Mouse (Mus musculus): ENCODE measurements around the gene Capg. TPM values are rescaled to one million over a fixed set of nuclear protein-coding genes. Genes with fewer than 3 reads are reported as not detected.

Capg gene
- polyA plus RNA-seq, 1 experiment, result 67.8 TPM

DNA sequence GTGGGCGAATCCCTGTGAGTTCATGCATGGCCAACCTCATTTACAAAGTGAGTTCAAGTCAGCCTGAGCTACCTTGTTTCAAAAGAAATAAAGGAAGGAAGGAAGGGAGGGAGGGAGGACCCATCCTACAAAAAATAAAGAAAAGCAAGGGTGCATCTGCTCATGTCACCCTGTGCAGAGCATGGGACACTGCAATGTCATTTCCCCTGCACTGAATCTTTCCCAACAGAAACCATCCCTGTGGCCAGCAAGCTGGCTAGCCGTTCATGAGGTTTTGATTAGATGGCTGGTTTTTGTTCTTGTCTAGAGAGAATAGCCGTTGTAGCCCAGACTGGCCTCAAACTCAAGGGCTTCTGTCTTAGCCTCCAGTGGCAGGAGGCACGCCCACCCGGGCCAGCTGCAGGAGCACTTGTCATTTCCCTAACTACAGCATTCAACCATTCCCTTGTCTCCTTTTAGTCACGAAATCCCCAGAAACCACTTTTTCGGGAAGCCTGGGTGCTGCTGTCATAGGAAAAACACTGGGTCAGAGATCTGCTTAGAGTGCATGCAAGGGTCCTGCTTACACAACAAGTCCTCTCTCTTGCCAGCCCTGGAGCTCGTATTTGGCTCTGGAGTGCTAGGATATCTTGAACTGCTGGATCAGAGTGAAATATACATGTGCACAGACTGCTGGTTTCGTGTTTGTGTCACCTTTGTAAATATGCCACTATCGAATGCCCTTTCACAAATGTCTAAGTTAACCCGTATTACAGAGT is 37.6 kb downstream of the Capg start:
- TF ChIP-seq CTCF (IDR thresholded peaks at IDR 0.05; ENCODE audit: insufficient read depth, low read length) (no peak), POLR2A (IDR thresholded peaks at IDR 0.05; ENCODE audit: borderline replicate concordance, extremely low read depth, low read depth, low read length) (no peak)
- WGBS, result 69% methylated on average over 11 of the region's 11 CpGs
- Histone ChIP-seq H3K4me3 (replicated peaks; ENCODE audit: extremely low read depth, low read depth, low read length) (no peak overlapping the region), H3K4me1 (ENCODE audit: control insufficient read depth, insufficient read depth, low read length) (no peaks in the 10 kb centered on the region)
- DNase-seq, result no peak

- 74% methylated on average over 4 of the region's 4 CpGs for WGBS
- Histone ChIP-seq H3K4me3 (replicated peaks; ENCODE audit: extremely low read depth, low read depth, low read length) (no peak overlapping the region), H3K4me1 (ENCODE audit: control insufficient read depth, insufficient read depth, low read length) (no peaks in the 10 kb centered on the region)
- DNase-seq, result no peak
- TF ChIP-seq POLR2A (IDR thresholded peaks at IDR 0.05; ENCODE audit: borderline replicate concordance, extremely low read depth, low read depth, low read length) (no peak), CTCF (IDR thresholded peaks at IDR 0.05; ENCODE audit: insufficient read depth, low read length) (no peak)
Observed at GRCm38 (mm10) chr6:72583211-72583839, 39.1 kb downstream of the Capg start.

DNA sequence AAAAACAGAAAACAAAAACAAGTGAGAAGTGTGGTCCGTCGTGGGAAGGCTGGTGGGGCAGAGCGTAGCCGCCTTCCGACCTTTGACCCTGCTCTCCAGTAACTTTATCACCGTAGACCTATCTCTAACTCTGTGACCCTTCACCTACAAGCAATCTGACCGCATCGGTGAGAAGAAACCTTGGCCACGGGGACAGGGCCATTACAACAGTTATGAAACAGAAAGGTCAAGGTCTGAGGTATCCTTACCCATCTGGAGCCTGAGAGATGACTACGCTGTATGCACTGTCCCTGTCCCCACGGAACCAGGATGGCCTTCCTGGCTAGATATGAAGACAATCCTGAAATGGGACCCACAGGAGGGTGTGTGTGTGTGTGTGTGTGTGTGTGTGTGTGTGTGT is 40.0 kb downstream of the Capg start:
- 80% methylated on average over 11 of the region's 11 CpGs for WGBS
- Histone ChIP-seq H3K4me1 (ENCODE audit: control insufficient read depth, insufficient read depth, low read length) (no peaks in the 10 kb centered on the region), H3K4me3 (replicated peaks; ENCODE audit: extremely low read depth, low read depth, low read length) (no peak overlapping the region)
- DNase-seq, result no peak
- TF ChIP-seq CTCF (IDR thresholded peaks at IDR 0.05; ENCODE audit: insufficient read depth, low read length), result no peak

GRCm38 (mm10) chr6:72586701-72587100 is 42.5 kb downstream of the Capg start:
- Histone ChIP-seq H3K4me3 (replicated peaks; ENCODE audit: extremely low read depth, low read depth, low read length) (no peak overlapping the region), H3K4me1 (ENCODE audit: control insufficient read depth, insufficient read depth, low read length) (no peaks in the 10 kb centered on the region)
- TF ChIP-seq POLR2A (IDR thresholded peaks at IDR 0.05; ENCODE audit: borderline replicate concordance, extremely low read depth, low read depth, low read length) (no peak), CTCF (IDR thresholded peaks at IDR 0.05; ENCODE audit: insufficient read depth, low read length) (no peak)
- DNase-seq, result no peak
- 63% methylated on average over 3 of the region's 3 CpGs for WGBS

- no peak for DNase-seq
- H3K4me1 ChIP-seq (ENCODE audit: control insufficient read depth, insufficient read depth, low read length), result no peaks in the 10 kb centered on the region
- no peak for TF ChIP-seq POLR2A (IDR thresholded peaks at IDR 0.05; ENCODE audit: borderline replicate concordance, extremely low read depth, low read depth, low read length)
- no peak for TF ChIP-seq CTCF (IDR thresholded peaks at IDR 0.05; ENCODE audit: insufficient read depth, low read length)
- no peak overlapping the region for H3K4me3 ChIP-seq (replicated peaks; ENCODE audit: extremely low read depth, low read depth, low read length)
Observed at GRCm38 (mm10) chr6:72588307-72588706, 44.1 kb downstream of the Capg start.

- no peaks in the 10 kb centered on the region for H3K4me1 ChIP-seq (ENCODE audit: control insufficient read depth, insufficient read depth, low read length)
- TF ChIP-seq CTCF (IDR thresholded peaks at IDR 0.05; ENCODE audit: insufficient read depth, low read length) (no peak), POLR2A (IDR thresholded peaks at IDR 0.05; ENCODE audit: borderline replicate concordance, extremely low read depth, low read depth, low read length) (no peak)
- H3K4me3 ChIP-seq (replicated peaks; ENCODE audit: extremely low read depth, low read depth, low read length), result no peak overlapping the region
- no peak for DNase-seq
Observed at GRCm38 (mm10) chr6:72590111-72590510, 45.9 kb downstream of the Capg start.

DNA sequence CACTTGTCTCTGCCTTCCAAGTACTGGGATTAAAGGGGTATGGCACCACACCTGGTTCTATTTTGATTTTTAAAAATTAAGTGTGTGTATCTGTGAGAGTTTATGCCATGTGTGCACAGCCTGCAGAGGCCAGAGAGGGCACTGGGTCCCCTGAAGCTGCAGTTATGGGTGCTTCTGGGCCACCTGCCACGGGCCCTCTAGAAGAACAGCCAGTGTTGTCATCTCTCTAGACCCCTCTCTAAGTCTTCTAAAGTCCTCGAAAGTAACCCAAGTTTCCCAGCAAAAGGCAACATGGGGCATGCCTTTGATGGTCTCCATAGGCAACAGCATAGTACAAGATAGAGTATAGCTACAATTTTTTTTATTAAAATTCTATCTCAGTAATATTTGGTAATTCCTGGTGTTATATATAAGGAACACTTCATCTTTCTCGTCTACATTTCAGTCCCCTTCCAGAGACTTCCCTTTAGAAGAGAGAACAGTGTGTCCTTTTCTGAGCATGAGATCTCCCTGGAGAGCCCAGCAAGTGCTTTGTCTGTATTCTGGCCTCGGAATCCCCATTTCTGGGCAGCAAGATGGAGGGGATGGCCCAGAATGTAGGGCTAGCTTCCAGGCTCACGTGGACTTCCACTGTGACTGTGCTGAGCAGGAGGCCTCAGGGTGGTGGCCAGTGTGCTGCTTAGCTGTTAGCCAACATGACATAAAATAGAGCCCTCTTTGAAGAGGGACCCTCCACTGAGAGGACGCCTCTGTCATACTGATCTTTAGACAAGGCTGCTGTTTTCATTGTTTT is 49.0 kb downstream of the Capg start:
- DNase-seq, result no peak
- H3K4me3 ChIP-seq (replicated peaks; ENCODE audit: extremely low read depth, low read depth, low read length), result no peak overlapping the region
- H3K4me1 ChIP-seq (ENCODE audit: control insufficient read depth, insufficient read depth, low read length), result peaks cover 4% of the 10 kb centered on the region; the same call in 1 of the 2 replicates
- WGBS, result 72% methylated on average over 6 of the region's 6 CpGs
- TF ChIP-seq POLR2A (IDR thresholded peaks at IDR 0.05; ENCODE audit: borderline replicate concordance, extremely low read depth, low read depth, low read length) (no peak), CTCF (IDR thresholded peaks at IDR 0.05; ENCODE audit: insufficient read depth, low read length) (no peak)

GRCm38 (mm10) chr6:72593914-72594313 is 49.7 kb downstream of the Capg start:
- no peak for DNase-seq
- Histone ChIP-seq H3K4me1 (ENCODE audit: control insufficient read depth, insufficient read depth, low read length) (peaks cover 4% of the 10 kb centered on the region; the same call in 1 of the 2 replicates), H3K4me3 (replicated peaks; ENCODE audit: extremely low read depth, low read depth, low read length) (no peak overlapping the region)
- no peak for TF ChIP-seq POLR2A (IDR thresholded peaks at IDR 0.05; ENCODE audit: borderline replicate concordance, extremely low read depth, low read depth, low read length)
- WGBS, result 51% methylated on average over 5 of the region's 5 CpGs

DNA sequence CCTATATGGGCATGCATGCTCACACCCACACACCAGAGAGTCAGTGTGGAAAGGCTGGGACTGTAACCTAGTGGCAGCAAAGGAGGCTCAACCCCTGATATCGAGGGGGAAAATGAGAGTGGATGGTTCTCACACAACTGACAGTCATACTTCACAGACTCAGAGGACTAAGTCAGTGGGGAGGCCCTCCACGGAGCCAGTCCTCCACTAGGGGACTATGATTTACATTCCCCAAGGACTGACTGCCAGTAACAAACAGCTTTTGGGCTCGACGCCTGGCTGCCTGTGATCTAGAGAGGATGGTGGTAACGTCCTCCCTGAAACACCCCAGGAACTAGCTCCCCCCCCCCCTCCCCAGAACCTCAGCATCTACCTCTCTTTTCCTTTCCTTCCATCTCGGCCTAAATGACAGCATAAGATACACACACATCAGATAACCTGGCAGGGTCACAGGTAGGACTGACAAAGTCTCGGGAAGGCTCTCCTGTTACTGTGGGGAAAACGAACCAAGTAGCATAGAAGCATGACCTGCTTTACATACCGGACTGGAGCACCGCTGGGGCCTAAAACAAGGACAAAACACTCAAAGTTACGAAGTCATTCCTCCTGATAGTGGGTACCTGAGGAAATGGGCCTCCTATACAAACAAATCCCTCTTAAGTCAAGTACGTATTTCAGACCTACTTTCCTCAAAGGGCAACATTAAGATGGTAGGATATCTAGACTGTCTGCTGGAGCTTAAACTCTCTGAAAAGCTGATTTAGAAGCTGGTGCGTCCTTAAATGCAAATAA is 53.1 kb downstream of the Capg start:
- DNase-seq, result peak; percentile 35
- 25% methylated on average over 13 of the region's 13 CpGs for WGBS
- H3K4me3 ChIP-seq (replicated peaks; ENCODE audit: extremely low read depth, low read depth, low read length), result peak overlapping the region; percentile 99
- TF ChIP-seq POLR2A (IDR thresholded peaks at IDR 0.05; ENCODE audit: borderline replicate concordance, extremely low read depth, low read depth, low read length), result no peak
- H3K4me1 ChIP-seq (ENCODE audit: control insufficient read depth, insufficient read depth, low read length), result peaks cover 6% of the 10 kb centered on the region; the same call in 1 of the 2 replicates

Data from lung, adult 2 months (tissue).